Mouse (Mus musculus) liver, adult 2 months (tissue): ENCODE results near the gene Prelp.

Experiments used
- CTCF ChIP-seq: fragments of 200-500 bp; IDR thresholded peaks from 2 replicates; pipeline ENCODE4 v1.5.1; 2011; ENCODE audit warnings: low read depth, low read length, control low read depth
- POLR2A ChIP-seq: fragments of 200-500 bp; IDR thresholded peaks from 2 replicates; pipeline ENCODE4 v1.6.1; 2011; ENCODE audit warnings: low read length, control low read depth; ENCODE audit not compliant: insufficient read depth; ENCODE audit errors: extremely low read depth

- TF ChIP-seq CTCF (no peak), POLR2A (no peak)
Observed at GRCm38 (mm10) chr1:133934354-133934963, 13.2 kb upstream of the Prelp start.
